Mouse (Mus musculus) brain, embryonic 14.5 days (tissue): ENCODE data around the gene Gm20517.

ENCODE experiments used
- CTCF ChIP-seq: fragments of 200-500 bp; IDR thresholded peaks from 2 replicates; pipeline ENCODE4 v1.5.1; 2012; ENCODE audit warnings: inconsistent platforms, mild to moderate bottlenecking, moderate library complexity, borderline replicate concordance; ENCODE audit not compliant: insufficient read depth, insufficient read length; ENCODE audit errors: extremely low read depth
- POLR2A ChIP-seq: fragments of 200-500 bp; IDR thresholded peaks from 2 replicates; pipeline ENCODE4 v1.6.1; 2012; ENCODE audit warnings: mild to moderate bottlenecking, inconsistent platforms, borderline replicate concordance; ENCODE audit not compliant: poor library complexity, insufficient read depth, insufficient read length, severe bottlenecking; ENCODE audit errors: extremely low read depth

DNA sequence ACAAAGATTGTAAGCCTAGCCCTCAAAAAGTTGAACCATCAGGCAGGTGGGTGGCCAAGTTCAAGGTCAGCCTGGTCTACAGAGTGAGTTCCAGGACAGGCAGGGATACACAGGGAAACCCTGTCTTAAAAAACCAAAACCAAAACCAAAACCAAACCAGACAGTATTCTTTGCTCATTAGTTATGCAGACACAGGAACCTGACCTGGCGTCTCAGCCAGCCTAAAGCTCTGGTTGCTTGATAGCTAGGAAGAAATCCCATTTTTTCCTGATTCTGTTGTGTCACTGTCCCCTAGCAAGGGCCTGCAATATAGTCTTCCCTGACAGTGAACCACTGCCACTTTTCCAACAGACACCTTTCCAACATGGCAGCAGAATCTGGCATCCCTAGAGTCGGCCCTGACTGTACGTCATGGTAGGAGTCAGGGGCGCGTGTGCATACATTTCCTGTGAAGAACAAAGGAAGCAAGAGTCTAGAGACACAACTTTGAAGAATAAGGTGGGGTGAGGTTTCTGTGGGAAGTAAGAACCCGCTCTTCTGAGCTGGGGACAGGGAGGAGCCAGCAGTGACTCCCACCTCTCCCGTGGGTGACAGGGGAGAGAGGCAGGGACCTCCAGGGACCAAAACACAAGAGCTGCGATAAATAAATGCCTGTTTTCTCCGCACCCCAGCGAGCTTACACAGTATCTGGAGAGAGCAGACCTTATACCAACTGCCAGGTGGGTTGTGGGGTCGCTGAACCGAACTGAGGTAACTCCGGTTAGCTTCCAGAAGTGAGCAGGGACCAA is 10.6 kb upstream of the Gm20517 start:
- TF ChIP-seq POLR2A (no peak), CTCF (no peak)
